Mouse (Mus musculus) CH12.LX (cell line): ENCODE results near the gene Sema4a. TPM values are rescaled to one million over a fixed set of nuclear protein-coding genes. Genes with fewer than 3 reads are reported as not detected.
A peak's percentile ranks its signal among the peaks of the same experiment; 100 is the strongest.

Experiments used
- DNase-seq: peaks from one replicate; pipeline ENCODE4 v3.0.0-alpha.2; 2013; ENCODE audit errors: extremely low read depth
- H3K27ac ChIP-seq: 2 replicates; pipeline ENCODE4 v1.5.1; 2012; ENCODE audit warnings: low read depth, mild to moderate bottlenecking, control low read depth, moderate library complexity; ENCODE audit not compliant: insufficient read depth
- H3K27me3 ChIP-seq: replicated peaks from 2 replicates; pipeline ENCODE3; 2012; ENCODE audit warnings: inconsistent platforms
- H3K36me3 ChIP-seq, 2 experiments: replicated peaks in 1 of 2; 2 replicates each; pipeline versions ENCODE3 to v1.6.1; 2012; ENCODE audit warnings: inconsistent platforms in 1 of 2, low read length in 1 of 2, mild to moderate bottlenecking in 1 of 2, mixed read lengths in 1 of 2, moderate library complexity in 1 of 2; ENCODE audit not compliant: control insufficient read depth in 1 of 2, insufficient read depth in 1 of 2
- H3K4me1 ChIP-seq, 2 experiments: 2 replicates each; pipeline ENCODE4 v1.6.1; 2012; ENCODE audit warnings: inconsistent platforms in 1 of 2, moderate library complexity in 1 of 2; ENCODE audit not compliant: insufficient read depth in 2 of 2, control insufficient read depth in 1 of 2
- H3K4me2 ChIP-seq: 2 replicates; pipeline ENCODE4 v1.6.1; 2012; ENCODE audit warnings: low read depth, mild to moderate bottlenecking, control low read depth; ENCODE audit not compliant: poor library complexity, insufficient read depth, severe bottlenecking
- H3K4me3 ChIP-seq, 3 experiments: fragments of 150-350 bp in 1 of 3; sonication (generic) in 1 of 3; replicated peaks in 1 of 3; 2 replicates each; pipeline versions ENCODE3 to v1.5.1; 2011 to 2012; ENCODE audit warnings: low read depth in 2 of 3, low read length in 2 of 3, mild to moderate bottlenecking in 2 of 3, moderate library complexity in 2 of 3, control low read depth in 1 of 3, improper control_type of control experiment in 1 of 3, inconsistent platforms in 1 of 3, mixed read lengths in 1 of 3; ENCODE audit not compliant: poor library complexity in 1 of 3
- H3K79me2 ChIP-seq: replicated peaks from 2 replicates; pipeline ENCODE4 v1.6.1; 2012; ENCODE audit warnings: mild to moderate bottlenecking, moderate library complexity; ENCODE audit not compliant: control insufficient read depth, poor library complexity, insufficient read depth, severe bottlenecking; ENCODE audit errors: extremely low read depth
- H3K9ac ChIP-seq: 2 replicates; pipeline ENCODE4 v1.6.1; 2012; ENCODE audit warnings: low read depth, mild to moderate bottlenecking, control low read depth, moderate library complexity; ENCODE audit not compliant: insufficient read depth
- H3K9me3 ChIP-seq: replicated peaks from 2 replicates; pipeline ENCODE3; 2012; ENCODE audit warnings: low read length, inconsistent platforms, mixed read lengths
- BHLHE40 ChIP-seq: IDR thresholded peaks from 2 replicates; pipeline ENCODE4 v1.6.1; 2011; ENCODE audit warnings: mild to moderate bottlenecking, low read depth, low read length, improper control_type of control experiment
- CHD1 ChIP-seq: IDR thresholded peaks from 2 replicates; pipeline ENCODE4 v1.6.1; 2012; ENCODE audit warnings: low read depth, low read length, improper control_type of control experiment, inconsistent platforms
- CHD2 ChIP-seq: IDR thresholded peaks from 2 replicates; pipeline ENCODE4 v1.6.1; 2011; ENCODE audit warnings: low read length, improper control_type of control experiment
- E2F4 ChIP-seq: IDR thresholded peaks from 2 replicates; pipeline ENCODE4 v1.6.1; 2011; ENCODE audit warnings: low read depth, low read length, improper control_type of control experiment; ENCODE audit not compliant: insufficient replicate concordance
- EP300 ChIP-seq: IDR thresholded peaks from 2 replicates; pipeline ENCODE4 v1.6.1; 2011; ENCODE audit warnings: low read length, improper control_type of control experiment
- GABPA ChIP-seq: IDR thresholded peaks from 2 replicates; pipeline ENCODE4 v1.6.1; 2012; ENCODE audit warnings: low read depth, low read length, improper control_type of control experiment, inconsistent platforms; ENCODE audit not compliant: insufficient replicate concordance
- HCFC1 ChIP-seq: IDR thresholded peaks from 2 replicates; pipeline ENCODE4 v1.6.1; 2012; ENCODE audit warnings: low read depth, mild to moderate bottlenecking, inconsistent platforms, low read length, improper control_type of control experiment
- JUN ChIP-seq: IDR thresholded peaks from 2 replicates; pipeline ENCODE4 v1.6.1; 2011; ENCODE audit warnings: low read depth, mild to moderate bottlenecking, low read length, improper control_type of control experiment, moderate library complexity; ENCODE audit not compliant: insufficient read depth
- JUND ChIP-seq: conservative IDR thresholded peaks from 2 replicates; pipeline ENCODE4 v1.6.1; 2011; ENCODE audit warnings: low read depth, low read length, improper control_type of control experiment
- NELFE ChIP-seq: IDR thresholded peaks from 2 replicates; pipeline ENCODE4 v1.6.1; 2011; ENCODE audit warnings: low read depth, low read length, improper control_type of control experiment
- NRF1 ChIP-seq: IDR thresholded peaks from 2 replicates; pipeline ENCODE4 v1.6.1; 2014; ENCODE audit warnings: low read depth, mild to moderate bottlenecking, inconsistent platforms, low read length, improper control_type of control experiment, moderate library complexity
- POLR2A ChIP-seq: IDR thresholded peaks from 2 replicates; pipeline ENCODE4 v1.6.1; 2011; ENCODE audit warnings: low read depth, mild to moderate bottlenecking, improper control_type of control experiment, low read length
- POLR2AphosphoS2 ChIP-seq: IDR thresholded peaks from 2 replicates; pipeline ENCODE4 v1.6.1; 2011; ENCODE audit warnings: low read depth, low read length, improper control_type of control experiment
- SIN3A ChIP-seq: IDR thresholded peaks from 2 replicates; pipeline ENCODE4 v1.6.1; 2012; ENCODE audit warnings: low read length, improper control_type of control experiment, inconsistent platforms
- SMC3 ChIP-seq: IDR thresholded peaks from 2 replicates; pipeline ENCODE4 v1.6.1; 2011; ENCODE audit warnings: low read depth, low read length, improper control_type of control experiment
- USF1 ChIP-seq: IDR thresholded peaks from 2 replicates; pipeline ENCODE4 v1.6.1; 2014; ENCODE audit warnings: low read depth, mild to moderate bottlenecking, inconsistent platforms, low read length, improper control_type of control experiment
- ZNF384 ChIP-seq: IDR thresholded peaks from 2 replicates; pipeline ENCODE4 v1.6.1; 2012; ENCODE audit warnings: low read depth, low read length, improper control_type of control experiment, inconsistent platforms
- dilution Hi-C: fragments of 300-500 bp; cut with MboI; formaldehyde crosslinking; loops from 2 replicates; pipeline ENCODE4 v1.14.3; 2020; ENCODE audit warnings: low sequenced_read_pairs; ENCODE audit not compliant: extremely low pct_unique_long_range_greater_than_20kb, extremely low pct_ligation_motif_present
- in situ Hi-C: fragments of 300-500 bp; cut with MboI; formaldehyde crosslinking; loops from 3 replicates; pipeline ENCODE4 v1.14.3; 2019; ENCODE audit warnings: low sequenced_read_pairs, low pct_ligation_motif_present, low pct_unique_long_range_greater_than_20kb, mixed read lengths
- polyA plus RNA-seq: library from polyadenylated mRNA; unstranded; fragments of >175 nt; gene quantifications from 2 replicates; pipeline ENCODE4 v1.2.1, GENCODE M21; 2012; ENCODE audit warnings: low read depth; ENCODE audit not compliant: insufficient read length
- total RNA-seq, 2 experiments: library from RNA; depleted of rRNA; stranded (reverse); fragments of 300-350 nt in 1 of 2; fragments of >200 nt in 1 of 2; gene quantifications; 2 replicates each; pipeline ENCODE4 v1.2.3; 2012 to 2014

Sema4a gene
- total and polyA plus RNA-seq, 3 experiments: 3.5 to 7.1 (median 4.7) TPM

DNA sequence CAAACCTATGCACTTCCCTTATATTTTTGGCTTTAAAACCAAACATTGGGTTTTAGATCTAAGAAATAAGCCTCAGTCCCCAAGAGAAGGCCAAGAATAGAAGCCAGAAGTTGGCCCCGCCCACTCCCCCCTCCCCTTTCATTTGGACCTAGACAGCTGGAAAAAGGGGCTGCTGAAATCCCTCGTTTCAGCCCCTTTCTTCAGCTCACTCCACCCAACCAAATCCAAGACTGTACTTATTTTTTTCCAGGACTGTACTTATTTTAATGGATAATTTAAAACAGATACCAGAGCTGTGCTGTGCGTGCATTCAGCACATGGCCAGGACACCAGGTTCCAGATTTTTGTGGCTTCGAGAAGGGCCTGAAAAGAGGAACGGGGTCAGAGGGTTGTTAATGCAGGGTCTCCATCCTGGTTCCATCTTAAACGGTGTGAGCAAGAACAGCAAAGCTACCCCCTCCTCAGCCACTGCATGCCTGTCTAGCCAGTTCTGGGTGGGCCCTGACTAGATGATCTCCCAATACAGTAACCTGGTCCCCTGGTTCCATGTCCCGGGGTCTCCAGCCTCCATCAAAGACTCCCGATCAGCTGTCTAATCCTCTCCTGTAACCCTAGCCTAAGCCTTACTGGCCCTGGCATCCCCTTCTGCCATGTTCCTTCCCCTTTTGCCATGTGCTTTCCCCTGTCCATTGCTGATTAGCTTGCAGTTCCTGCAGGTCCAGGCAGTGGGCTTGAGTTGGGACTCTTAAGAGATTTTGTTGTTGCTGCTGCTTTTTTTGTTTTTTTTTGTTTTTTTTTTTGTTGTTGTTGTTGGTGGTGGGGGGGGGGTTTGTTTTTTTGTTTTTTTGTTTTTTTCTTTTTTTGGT is 43.1 kb upstream of the Sema4a start:
- no peak for TF ChIP-seq BHLHE40
- TF ChIP-seq JUND: no peak
- no peak for TF ChIP-seq ZNF384
- no peak for TF ChIP-seq NRF1
- no peak for TF ChIP-seq SIN3A
- no peak for TF ChIP-seq POLR2AphosphoS2
- no peak for TF ChIP-seq NELFE
- TF ChIP-seq SMC3: no peak
- TF ChIP-seq JUN: no peak
- TF ChIP-seq POLR2A: no peak
- TF ChIP-seq HCFC1: no peak
- TF ChIP-seq USF1: no peak
- no peak for TF ChIP-seq E2F4
- no peak for TF ChIP-seq CHD2
- TF ChIP-seq EP300: no peak
- TF ChIP-seq CHD1: no peak
- in situ Hi-C loops (no loop called here), dilution Hi-C loops (no loop called here)
- Histone ChIP-seq H3K27ac (no peak overlapping the region), H3K4me2 (no peak overlapping the region), H3K9ac (no peak overlapping the region), H3K9me3 (no peaks in the 10 kb centered on the region), H3K36me3 (no peaks in the 10 kb centered on the region), H3K4me3 (no peak overlapping the region), H3K27me3 (peaks cover 10% of the 10 kb centered on the region), H3K79me2 (no peaks in the 10 kb centered on the region; the same call in 1 of the 2 replicates), H3K4me1 (peaks cover 10 to 71% of the 10 kb centered on the region in 2 experiments)
- no peak for DNase-seq

- dilution Hi-C loops: no loop called here
- peaks cover 10 to 65% of the 10 kb centered on the region in 2 experiments for H3K4me1 ChIP-seq
- peaks cover 10% of the 10 kb centered on the region for H3K27me3 ChIP-seq
- TF ChIP-seq SIN3A (no peak), CHD1 (0 out of 2 replicates have a peak, but pooled peaks have one; percentile 20), CHD2 (peak; percentile 34; the same call in 1 of the 2 replicates), GABPA (no peak)
- TF ChIP-seq, all 38 proteins: peak for 2
- Histone ChIP-seq H3K9me3 (no peaks in the 10 kb centered on the region), H3K36me3 (no peaks in the 10 kb centered on the region), H3K79me2 (no peaks in the 10 kb centered on the region; the same call in 1 of the 2 replicates), H3K4me2 (peak overlapping the region; percentile 79; the same call in 1 of the 2 replicates), H3K27ac (no peak overlapping the region), H3K4me3 (peak overlapping the region in 1 of 3 experiments; percentile 87), H3K9ac (no peak overlapping the region)
- DNase-seq: no peak
- in situ Hi-C loops: no loop called here
Measured at GRCm38 (mm10) chr3:88503505-88503863, 42.5 kb upstream of the Sema4a start.
